In the genomic region with DNA sequence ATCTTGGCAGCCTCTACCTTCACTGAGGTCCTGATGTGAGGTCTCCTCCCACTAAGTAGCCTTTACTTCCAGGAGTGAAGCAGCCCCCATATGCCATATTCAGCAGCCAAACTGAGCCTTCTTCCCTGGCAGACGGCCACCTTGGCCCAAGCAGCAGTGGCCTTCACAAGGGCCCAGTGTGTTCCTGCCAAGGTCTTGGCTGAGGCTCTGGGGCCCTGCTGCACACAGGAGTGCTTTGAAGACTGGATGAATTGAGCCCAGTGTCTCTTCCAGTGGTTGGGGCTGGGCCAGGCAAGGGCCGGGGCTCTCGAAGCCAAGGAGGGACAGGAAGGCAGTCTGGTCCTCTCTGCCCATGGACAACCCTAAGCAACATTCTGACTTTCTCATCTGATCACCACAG, we compare ENCODE assay signal across 8 mouse cellular contexts. TPM values are rescaled to one million over a fixed set of nuclear protein-coding genes. Genes with fewer than 3 reads are reported as not detected.
DNase-seq lines count a peak whose midpoint lies in the region; ATAC-seq lines count a peak whose summit lies in the region.
"Had no signal": no experiment of that assay in that cellular context is flagged by ENCODE, and none has a peak within 500 bp of the region (broad histone marks: within the 10 kb centered on the region; RNA-seq: fewer than 3 reads in every experiment).

No protein-coding gene starts in this region.

- no peak overlapping the region for H3K9ac ChIP-seq in neural tube, embryonic 15.5 days (replicated peaks)
- H3K9ac ChIP-seq: liver, embryonic 13.5 days had no signal

- ATAC-seq in neural tube, embryonic 15.5 days (ENCODE audit: low FRiP score) = peak; percentile 73
- no peak for ATAC-seq in inflammation-experienced regulatory T-cells, adult 6 months

- WGBS in neural tube, embryonic 15.5 days = 56% methylated on average over 3 of the region's 3 CpGs

- peak; percentile 89 for DNase-seq in adrenal gland, postnatal 10 days
- DNase-seq in cerebellum, adult 18-20 months = peak; percentile 81 to 84
- DNase-seq in gastrocnemius, postnatal 14 days = peak; percentile 79
- peak; percentile 93 for DNase-seq in layer of hippocampus, adult 9-11 months
- DNase-seq in kidney, postnatal 25 days = no peak
- DNase-seq: liver, embryonic 13.5 days had no signal

- no peaks in the 10 kb centered on the region for H3K27me3 ChIP-seq in neural tube, embryonic 15.5 days (replicated peaks)

- peak overlapping the region; percentile 72 for H3K27ac ChIP-seq in neural tube, embryonic 15.5 days (replicated peaks)
- H3K27ac ChIP-seq: liver, embryonic 13.5 days had no signal

- H3K4me2 ChIP-seq in neural tube, embryonic 15.5 days = no peak overlapping the region
- H3K4me2 ChIP-seq: liver, embryonic 13.5 days had no signal

- H3K4me3 ChIP-seq in neural tube, embryonic 15.5 days (replicated peaks) = no peak overlapping the region
- H3K4me3 ChIP-seq: liver, embryonic 13.5 days had no signal

- peaks cover 58% of the 10 kb centered on the region for H3K4me1 ChIP-seq in neural tube, embryonic 15.5 days

- no peaks in the 10 kb centered on the region for H3K9me3 ChIP-seq in neural tube, embryonic 15.5 days (replicated peaks)
- H3K9me3 ChIP-seq: liver, embryonic 13.5 days had no signal

- intact Hi-C loops in gastrocnemius, postnatal 14 days (cut with DNase I; ENCODE audit: low total_unique reads) = no loop called here

- H3K36me3 ChIP-seq in neural tube, embryonic 15.5 days = no peaks in the 10 kb centered on the region
- H3K36me3 ChIP-seq: liver, embryonic 13.5 days had no signal

RNA-seq across cellular contexts. Expression of a gene that starts 42.8 kb away (rescaled TPM):
- total RNA-seq in adrenal gland, postnatal 10 days (2021) = 100 to 1,000 TPM; 125 to 153 TPM
- 10 to 100 TPM; 85.9 to 97.7 TPM for total RNA-seq in gastrocnemius, postnatal 14 days (2021)
- 24.2 and 28.5 TPM in 2 replicates for polyA plus RNA-seq in neural tube, embryonic 15.5 days (2015; fragmentation: Nextera tagmentation; extraction: Ambion mirVana)
- 1 to 10 TPM; 3.9 to 6.7 (median 4.7) TPM for polyA plus RNA-seq in inflammation-experienced regulatory T-cells, adult 6 months (2017; shearing (Covaris generic))

Comparison
In these comparisons a context has a peak if more than half of its experiments do, and no peak if none do; other contexts are left out.
1. DNase-seq: peak in adrenal gland, postnatal 10 days (single experiment), cerebellum, adult 18-20 months (2 of 2), gastrocnemius, postnatal 14 days (single experiment) and layer of hippocampus, adult 9-11 months (single experiment); none in kidney, postnatal 25 days (0 of 2).